Mouse (Mus musculus): ENCODE measurements around the gene Gm21976.

Gm21976 gene

GRCm38 (mm10) chr13:98297883-98298482, 18.3 kb downstream of the Gm21976 start:
- DNase-seq (ENCODE audit: low read depth, low spot score) = no peak

DNA sequence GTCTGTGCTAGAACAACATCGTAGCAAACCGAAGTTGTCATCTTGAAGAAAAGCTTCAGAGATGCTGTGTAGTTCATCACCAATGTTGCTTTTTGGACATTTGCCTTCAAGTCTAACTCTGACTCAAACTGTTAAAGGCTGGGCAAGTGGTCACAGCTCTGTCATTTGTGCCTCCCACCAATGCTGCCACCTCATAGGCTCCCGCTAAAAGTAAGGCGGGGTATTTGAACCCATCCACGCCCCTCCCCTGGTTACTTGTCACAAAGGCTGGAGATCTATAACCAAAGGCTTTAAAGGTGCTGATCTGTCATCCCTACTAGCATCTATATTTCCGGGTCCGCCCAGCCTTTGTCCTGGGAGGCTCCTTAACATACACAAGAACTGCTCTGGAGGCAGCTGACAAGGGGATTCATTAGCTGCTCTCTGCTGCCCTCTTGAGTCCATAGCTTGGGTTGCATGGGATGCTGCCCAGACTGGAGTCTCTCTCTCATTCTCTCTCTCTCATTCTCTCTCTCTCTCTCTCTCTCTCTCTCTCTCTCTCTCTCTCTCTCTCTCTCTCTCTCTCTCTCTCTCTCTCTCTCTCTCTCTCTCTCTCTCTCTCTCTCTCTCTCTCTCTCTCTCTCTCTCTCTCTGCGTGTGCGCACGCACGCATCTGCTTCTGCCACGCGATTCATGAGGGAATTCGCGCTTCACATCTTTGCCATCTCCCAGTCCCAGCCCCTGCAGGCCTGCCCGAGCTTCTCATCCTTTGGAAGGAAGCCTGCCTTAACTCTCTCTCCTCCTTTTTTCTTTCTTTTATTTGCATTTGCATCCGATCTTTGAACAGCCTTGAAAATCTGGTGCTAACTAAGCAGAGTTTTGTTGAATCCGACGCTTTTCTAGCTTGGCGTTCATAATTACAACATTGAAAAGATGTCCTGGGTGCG, 19.4 kb downstream of the Gm21976 start:
- DNase-seq (ENCODE audit: low read depth, low spot score) = peak; percentile 48

DNA sequence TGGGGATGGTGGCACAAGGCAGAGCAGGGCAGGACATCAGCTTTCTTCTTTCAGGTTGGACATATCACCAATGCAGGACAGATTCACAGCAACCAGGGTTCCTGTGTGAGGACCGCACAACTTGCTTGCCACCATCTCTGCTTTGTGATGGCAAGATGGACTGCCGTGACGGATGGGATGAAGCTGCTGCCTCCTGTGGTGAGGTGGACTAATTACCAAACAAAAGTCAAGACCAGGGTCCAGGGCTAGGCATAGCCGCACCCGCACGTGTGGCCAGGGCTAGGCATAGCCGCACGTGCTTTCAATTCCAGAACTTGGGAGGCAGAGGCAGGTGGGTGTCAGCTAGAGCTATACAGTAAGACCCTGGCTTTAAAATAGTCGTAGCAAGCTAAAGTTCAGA, 25.6 kb downstream of the Gm21976 start:
- DNase-seq (ENCODE audit: low read depth, low spot score) = no peak

- no peak for DNase-seq (ENCODE audit: low read depth, low spot score)
These were observed 26.7 kb downstream of the Gm21976 start for GRCm38 (mm10) chr13:98306393-98306792.

- DNase-seq (ENCODE audit: low read depth, low spot score) = no peak
These were observed 27.3 kb downstream of the Gm21976 start for GRCm38 (mm10) chr13:98306852-98307475.

DNA sequence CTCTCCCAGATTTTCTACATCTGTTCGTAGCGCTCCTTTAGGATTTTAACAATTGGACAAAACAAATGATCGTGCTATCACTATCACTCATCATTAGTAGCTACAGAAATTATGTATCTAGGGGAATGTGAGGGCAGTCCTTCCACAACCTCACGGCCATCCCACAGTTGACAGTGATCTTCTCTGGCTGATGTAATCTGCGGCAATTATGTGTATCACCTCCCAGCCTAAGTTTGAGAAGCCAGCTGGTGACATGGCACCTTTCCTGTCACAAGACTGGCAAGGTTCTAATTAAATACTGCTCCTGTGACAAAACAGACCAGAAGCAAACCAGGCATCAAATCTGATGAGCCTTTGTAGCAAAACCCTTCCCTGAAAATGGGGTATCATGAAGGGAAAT, 28.3 kb downstream of the Gm21976 start:
- no peak for DNase-seq (ENCODE audit: low read depth, low spot score)

GRCm38 (mm10) chr13:98308724-98309123, 29.0 kb downstream of the Gm21976 start:
- DNase-seq (ENCODE audit: low read depth, low spot score) = no peak

DNA sequence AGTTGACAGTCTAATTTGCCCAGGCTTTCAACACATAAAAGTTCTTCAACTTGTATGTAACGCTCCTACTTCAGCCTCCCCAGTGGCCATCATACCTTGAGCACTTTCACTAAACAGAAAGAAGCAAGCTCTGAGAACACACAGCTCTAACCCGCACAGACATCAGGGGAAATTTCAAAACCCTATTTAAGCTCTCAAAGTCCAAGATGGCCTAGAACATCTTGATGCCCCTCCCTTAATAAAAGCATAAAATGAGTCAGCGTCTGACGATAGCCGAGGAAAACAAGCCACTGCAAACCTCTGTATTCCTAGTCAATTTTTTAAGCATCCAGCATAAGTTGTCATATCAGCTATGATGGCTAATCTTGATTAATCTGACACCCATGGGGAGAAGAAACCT, 31.9 kb downstream of the Gm21976 start:
- no peak for DNase-seq (ENCODE audit: low read depth, low spot score)

- no peak for DNase-seq (ENCODE audit: low read depth, low spot score)
These were observed 33.9 kb downstream of the Gm21976 start for GRCm38 (mm10) chr13:98313631-98314030.

DNA sequence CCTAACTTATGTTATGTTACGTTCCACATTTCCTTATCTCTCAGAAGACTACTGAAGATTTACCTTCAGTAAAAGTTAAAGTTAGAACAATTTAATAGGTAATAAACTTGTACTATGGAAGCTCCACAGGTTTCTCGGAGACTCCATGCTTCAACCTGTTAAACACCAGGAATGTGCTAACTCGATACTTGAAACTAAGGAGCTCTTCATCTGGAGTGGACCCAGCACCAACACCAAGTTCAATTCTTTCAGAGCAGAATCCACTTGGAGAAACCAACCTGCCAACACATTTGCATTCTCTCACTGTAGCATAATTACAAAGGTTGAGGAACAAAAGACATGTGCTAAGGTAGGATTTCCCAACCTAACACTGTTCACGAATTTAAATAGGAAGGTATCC, 35.4 kb downstream of the Gm21976 start:
- DNase-seq (ENCODE audit: low read depth, low spot score) = no peak

- no peak for DNase-seq (ENCODE audit: low read depth, low spot score)
These were observed 36.4 kb downstream of the Gm21976 start for GRCm38 (mm10) chr13:98316140-98316479.

DNA sequence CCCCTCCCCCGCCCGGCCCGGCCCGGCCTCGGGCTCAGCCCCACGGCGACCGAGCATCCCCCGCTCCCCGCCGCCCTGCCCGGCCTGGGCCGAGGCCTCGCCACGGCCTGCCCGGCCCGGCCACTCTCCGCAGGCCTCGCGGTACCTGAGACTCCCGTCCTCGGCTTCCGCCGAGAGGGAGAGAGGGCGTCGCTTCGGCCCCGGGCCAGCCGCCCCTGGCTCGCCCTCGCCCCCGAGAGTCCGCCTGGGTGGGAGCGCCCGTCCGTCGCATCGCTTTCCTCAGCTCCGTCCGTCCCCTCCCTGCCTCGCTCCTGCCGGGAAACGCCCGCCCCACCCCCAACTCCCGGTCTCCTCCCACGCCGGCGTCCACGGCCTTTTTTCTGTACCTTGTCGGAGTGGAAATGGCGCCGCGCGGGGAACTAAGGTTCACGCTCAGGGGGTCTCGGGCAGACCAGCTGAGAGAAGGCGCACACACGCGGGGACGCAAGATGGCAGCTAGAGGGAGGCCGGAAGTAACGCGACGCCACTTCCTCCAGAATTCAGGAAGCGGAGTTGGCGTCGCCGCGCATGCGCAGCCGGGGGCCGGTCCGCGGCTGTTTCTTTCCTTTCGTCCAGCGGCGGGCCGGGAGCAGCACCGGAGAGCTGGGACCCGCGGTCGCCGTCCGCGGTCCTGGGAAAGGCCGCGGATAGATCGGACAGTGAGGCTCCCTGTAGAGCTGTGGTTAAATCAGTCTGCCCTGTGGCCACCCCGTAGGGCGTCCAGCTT, 37.0 kb downstream of the Gm21976 start, which contains the start of gene Btf3:
Gene Btf3 (minus strand): TSS at position 527 of the 766 bp plus-strand sequence.
- peak; percentile 89 for DNase-seq (ENCODE audit: low read depth, low spot score)

DNA sequence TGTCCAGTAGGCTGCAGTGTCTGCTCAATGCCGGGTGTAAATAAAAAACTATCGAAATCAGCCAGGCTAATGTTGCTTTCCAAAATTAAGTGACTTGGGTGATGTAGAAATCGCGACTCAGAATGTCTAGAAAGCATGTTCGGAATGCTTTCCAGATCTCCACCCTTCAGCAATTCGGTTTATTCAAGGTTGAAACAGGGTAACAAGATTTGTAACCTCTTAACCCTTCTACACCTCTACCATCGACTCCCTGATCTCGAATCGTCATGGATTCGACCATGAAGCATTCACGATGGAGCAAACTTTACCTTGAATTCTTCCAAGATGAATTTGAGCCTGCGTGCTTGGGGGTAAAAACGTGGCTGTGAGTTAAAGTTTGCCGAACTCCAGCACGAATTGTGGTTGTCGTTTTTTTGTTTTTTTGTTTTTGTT, 37.6 kb downstream of the Gm21976 start:
- DNase-seq (ENCODE audit: low read depth, low spot score) = no peak

DNA sequence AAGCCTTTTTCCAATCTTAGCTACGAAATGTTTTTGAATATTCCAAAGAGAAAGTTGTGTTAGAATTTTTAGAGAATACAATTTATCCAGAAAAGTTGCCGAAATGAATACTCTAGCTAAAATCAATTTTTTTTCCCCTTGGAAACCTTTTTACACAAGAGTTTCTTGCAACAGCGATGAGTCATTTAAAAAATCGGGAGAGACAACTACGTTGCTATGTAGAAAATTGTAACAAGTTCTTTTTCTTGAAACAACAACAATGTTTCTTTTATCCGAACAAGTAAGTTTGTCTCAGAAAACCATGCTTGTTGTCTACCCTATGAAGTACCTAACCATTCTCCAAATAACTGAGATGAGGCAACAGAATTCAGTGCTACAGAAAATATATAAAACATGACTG, 38.2 kb downstream of the Gm21976 start:
- DNase-seq (ENCODE audit: low read depth, low spot score) = no peak

GRCm38 (mm10) chr13:98325034-98325433, 45.3 kb downstream of the Gm21976 start:
- DNase-seq (ENCODE audit: low read depth, low spot score) = no peak

DNA sequence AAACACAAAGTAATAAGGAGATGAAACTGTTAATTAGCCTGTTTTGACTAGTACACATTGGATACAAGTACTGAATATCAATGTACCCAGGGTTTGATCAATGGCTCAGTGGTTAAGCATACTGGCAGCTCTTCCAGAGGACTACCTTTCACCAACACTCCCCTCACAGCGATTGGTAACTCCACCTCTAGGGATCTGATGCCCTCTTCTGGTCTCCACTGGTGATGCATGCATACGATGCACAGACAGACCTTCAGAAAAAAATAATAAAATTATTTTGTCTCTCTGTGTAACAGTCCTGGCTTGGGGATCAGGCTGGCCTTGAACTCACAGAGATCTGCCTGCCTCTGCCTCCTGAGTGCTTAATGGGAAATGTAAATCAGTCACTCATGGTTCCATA, 52.4 kb downstream of the Gm21976 start:
- DNase-seq (ENCODE audit: low read depth, low spot score) = no peak

- no peak for DNase-seq (ENCODE audit: low read depth, low spot score)
These were observed 56.5 kb downstream of the Gm21976 start for GRCm38 (mm10) chr13:98336205-98336604.

DNA sequence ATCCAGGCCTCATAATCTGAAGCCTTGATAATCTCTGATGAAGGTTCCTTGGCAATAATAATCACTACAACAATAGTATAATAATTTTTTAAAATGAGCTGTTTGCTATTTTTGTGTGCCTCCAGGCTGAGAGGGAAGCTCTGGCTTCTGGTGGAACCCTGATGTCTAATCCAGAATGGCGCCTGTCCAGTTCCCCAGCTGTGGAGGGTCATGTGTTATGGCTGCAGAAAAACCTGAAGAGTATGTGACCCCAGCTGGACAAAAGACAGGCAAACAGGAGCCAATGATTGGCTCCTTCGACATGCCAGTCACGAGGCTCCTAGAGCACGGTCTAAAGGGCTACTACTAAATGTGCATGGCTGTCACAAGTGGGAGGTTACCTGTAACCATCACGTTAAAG, 60.8 kb downstream of the Gm21976 start:
- no peak for DNase-seq (ENCODE audit: low read depth, low spot score)

DNA sequence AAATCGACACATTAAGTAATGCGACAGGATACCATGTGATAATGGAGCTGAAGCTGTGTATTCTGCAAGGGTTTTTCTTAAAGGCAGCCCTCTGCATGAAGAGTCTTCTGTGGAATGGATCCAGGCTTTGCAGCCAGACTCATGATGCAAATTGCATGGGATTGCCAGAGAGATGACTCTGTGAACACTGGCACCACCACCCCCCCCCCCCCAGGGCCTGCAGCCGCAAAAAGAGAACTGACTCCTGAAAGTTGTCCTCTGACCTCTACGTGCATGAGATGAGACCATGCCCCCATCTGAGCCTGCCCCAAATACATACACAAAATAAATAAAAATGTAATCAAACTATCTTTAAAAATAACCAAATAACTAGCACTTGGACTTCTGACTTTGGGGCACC, 69.8 kb downstream of the Gm21976 start:
- DNase-seq (ENCODE audit: low read depth, low spot score) = no peak

DNA sequence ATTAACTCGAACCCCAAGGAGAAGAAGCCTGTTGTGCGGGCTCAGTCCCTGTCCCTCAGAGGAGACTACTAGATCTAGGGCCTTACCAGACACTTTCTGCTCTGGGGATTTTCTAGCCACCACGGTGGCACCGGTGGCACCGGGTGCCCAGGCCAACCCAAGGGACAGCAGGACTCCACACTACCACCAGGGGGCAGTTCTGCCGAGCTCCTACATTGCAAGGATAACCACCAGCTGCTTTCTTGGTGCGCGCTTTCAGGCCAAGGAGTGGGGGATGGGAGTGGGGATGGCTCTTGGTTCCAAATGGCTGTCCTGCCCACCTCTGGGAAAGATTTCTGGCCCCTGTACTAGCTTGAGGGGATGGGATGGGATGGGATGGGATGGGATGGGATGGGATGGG, 71.8 kb downstream of the Gm21976 start:
- no peak for DNase-seq (ENCODE audit: low read depth, low spot score)

DNA sequence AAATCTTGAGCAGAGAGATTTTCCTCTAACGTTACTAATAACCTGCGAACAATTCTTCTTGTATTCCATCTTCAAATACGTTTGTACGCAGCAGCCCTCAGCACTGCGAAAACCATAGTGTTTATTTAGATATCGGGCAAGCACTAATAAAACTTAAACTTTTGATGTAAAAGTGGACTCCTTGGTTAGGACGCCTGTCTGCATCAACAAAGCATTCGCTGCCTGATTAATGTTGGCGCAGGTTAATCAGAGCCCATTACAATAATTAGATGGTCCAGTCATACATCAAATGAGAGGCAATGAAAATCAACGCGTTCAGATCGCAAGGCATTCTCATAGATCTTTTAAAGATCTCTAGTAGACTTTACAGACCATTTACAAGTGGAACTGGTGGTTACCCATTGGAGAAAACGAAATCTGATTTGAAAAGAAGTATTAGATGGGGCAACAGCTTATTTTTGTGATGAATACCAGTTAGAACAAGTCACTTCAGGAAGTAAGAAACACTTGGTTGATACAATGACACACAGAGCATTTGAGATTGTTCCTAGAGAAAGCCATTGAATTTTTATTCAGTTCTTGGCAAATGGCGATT, 72.8 kb downstream of the Gm21976 start:
- no peak for DNase-seq (ENCODE audit: low read depth, low spot score)

DNA sequence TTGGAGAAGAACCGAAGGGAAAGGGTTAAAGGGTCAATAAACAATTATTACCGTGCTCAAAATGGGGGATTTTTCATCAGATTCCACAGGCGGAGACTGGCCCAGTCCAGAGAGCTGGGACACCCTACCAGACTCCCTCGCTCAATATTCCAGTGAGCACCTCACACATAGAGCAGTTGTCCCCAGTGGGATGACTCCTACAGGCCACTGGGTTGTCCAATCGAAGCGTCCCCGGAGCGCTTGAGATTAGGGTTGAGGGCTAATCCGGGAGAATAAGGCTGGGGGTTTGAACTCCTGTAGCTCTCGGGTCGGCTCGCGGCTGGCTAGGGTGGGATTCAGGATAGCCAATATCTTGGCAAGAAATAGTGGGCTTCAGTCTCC, 74.0 kb downstream of the Gm21976 start:
- DNase-seq (ENCODE audit: low read depth, low spot score) = no peak

All from c-Kit-negative CD71-positive TER-119-positive erythroid progenitor cells, embryonic 14.5 days (primary cell).